Mouse (Mus musculus) forebrain, embryonic 16.5 days (tissue): Measurements from ENCODE around the gene Ckap4. TPM values are rescaled to one million over a fixed set of nuclear protein-coding genes. Genes with fewer than 3 reads are reported as not detected.

Experiments
- ATAC-seq: fragments of 200-750 bp; cut with Nextera tagmentation; 2 replicates; pipeline ENCODE4 v1.8.0; 2017; ENCODE audit warnings: mild to moderate bottlenecking, moderate library complexity
- H3K27ac ChIP-seq: fragments of 300-500 bp; sonication (generic); 2 replicates; pipeline ENCODE4 v1.5.1; 2014; ENCODE audit warnings: low read length, control low read depth
- H3K27me3 ChIP-seq: fragments of 300-500 bp; sonication (generic); replicated peaks from 2 replicates; pipeline ENCODE4 v1.6.1; 2014; ENCODE audit warnings: low read length; ENCODE audit not compliant: control insufficient read depth, insufficient read depth
- H3K36me3 ChIP-seq: fragments of 300-500 bp; sonication (generic); 2 replicates; pipeline ENCODE4 v1.6.1; 2014; ENCODE audit not compliant: control insufficient read depth, insufficient read depth
- H3K4me1 ChIP-seq: fragments of 300-500 bp; sonication (generic); replicated peaks from 2 replicates; pipeline ENCODE4 v1.6.1; 2014; ENCODE audit warnings: low read length; ENCODE audit not compliant: control insufficient read depth, insufficient read depth
- H3K4me2 ChIP-seq: fragments of 300-500 bp; sonication (generic); 2 replicates; pipeline ENCODE4 v1.6.1; 2014; ENCODE audit warnings: mild to moderate bottlenecking, low read length, control low read depth
- H3K4me3 ChIP-seq: fragments of 300-500 bp; sonication (generic); replicated peaks from 2 replicates; pipeline ENCODE4 v1.5.1; 2014; ENCODE audit warnings: mild to moderate bottlenecking, low read length, control low read depth
- H3K9ac ChIP-seq: fragments of 300-500 bp; sonication (generic); replicated peaks from 2 replicates; pipeline ENCODE4 v1.6.1; 2014; ENCODE audit warnings: low read depth, low read length, control low read depth
- H3K9me3 ChIP-seq: fragments of 300-500 bp; sonication (generic); 2 replicates; pipeline ENCODE4 v1.6.1; 2016; ENCODE audit warnings: low read length; ENCODE audit not compliant: control insufficient read depth
- WGBS: fragments of 180-500 bp; shearing (Covaris S2); extraction: QIAGEN DNeasy Blood & Tissue Kit; methylation state at CpG from one replicate; pipeline ENCODE4 v1.1.7; 2014; 5-methylcytosine and 5-hydroxymethylcytosine counted together
- polyA plus RNA-seq: library from polyadenylated mRNA; unstranded; fragments of >200 nt; fragmentation: Nextera tagmentation; extraction: Ambion mirVana; gene quantifications from 2 replicates; pipeline ENCODE4 v1.2.1, GENCODE M21; 2015

Ckap4 gene
- polyA plus RNA-seq, 1 experiment from 2014 or later, result 37.5 TPM

DNA sequence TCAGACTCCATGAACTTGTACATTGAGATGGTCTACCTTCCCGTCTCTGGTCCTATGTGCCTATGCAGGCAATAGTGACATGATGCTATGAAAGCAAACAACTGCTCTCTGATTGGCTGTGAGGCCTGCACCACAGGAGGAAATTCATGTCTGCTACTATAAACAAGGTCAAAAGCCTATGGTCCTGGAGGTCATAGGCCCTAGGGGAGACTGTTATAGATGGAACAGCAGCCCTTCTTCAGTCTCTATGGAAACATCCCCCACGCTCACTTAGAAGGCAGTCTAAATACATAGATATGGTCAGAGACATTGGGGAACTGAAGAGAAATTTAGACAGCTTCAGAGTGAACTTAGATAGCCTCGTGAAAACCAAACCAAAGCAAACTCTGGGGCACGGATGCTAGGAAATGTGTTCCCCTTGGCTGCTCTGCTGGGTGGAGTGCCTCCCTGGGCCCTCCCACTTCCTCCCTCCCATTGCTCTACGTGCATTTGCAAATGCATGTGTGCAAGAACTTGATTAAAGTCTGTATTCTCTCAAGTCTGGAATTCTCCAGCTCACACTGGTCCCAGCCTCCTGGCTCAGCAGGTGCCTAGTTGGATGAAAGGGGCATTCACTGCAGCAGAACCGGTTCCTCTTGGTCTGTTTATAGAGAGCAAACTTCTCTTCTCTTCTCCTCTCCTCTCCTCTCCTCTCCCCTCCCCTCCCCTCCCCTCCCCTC, 20.6 kb upstream of the Ckap4 start:
- Histone ChIP-seq H3K9me3 (peaks cover 8% of the 10 kb centered on the region), H3K4me2 (no peak overlapping the region), H3K27ac (no peak overlapping the region), H3K4me3 (no peak overlapping the region), H3K9ac (no peak overlapping the region), H3K4me1 (no peaks in the 10 kb centered on the region), H3K27me3 (no peaks in the 10 kb centered on the region), H3K36me3 (no peaks in the 10 kb centered on the region)
- WGBS, result 35% methylated on average over 6 of the region's 6 CpGs
- ATAC-seq, result no peak

DNA sequence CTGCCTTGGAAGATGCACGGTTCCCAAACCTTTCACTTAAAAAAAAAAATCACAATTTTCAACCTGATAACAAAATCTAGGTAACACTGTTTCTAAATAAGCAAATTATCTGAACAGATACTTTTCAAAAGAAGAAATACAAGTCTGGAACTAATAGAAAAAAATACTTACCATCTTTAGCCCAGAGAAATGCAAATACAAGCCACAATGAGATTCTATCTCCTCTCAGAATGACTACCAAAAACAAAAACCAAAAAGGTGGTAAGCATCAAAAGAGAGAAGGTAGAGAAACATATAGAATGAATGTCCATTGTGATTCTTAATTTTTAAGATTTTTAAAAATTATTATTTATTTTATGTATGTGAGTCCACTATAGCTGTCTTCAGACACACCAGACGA, 18.6 kb upstream of the Ckap4 start:
- no peak for ATAC-seq
- no peaks in the 10 kb centered on the region for H3K4me1 ChIP-seq
- WGBS, result 93% methylated on average over 2 of the region's 2 CpGs
- H3K9me3 ChIP-seq, result no peaks in the 10 kb centered on the region
- H3K27me3 ChIP-seq, result no peaks in the 10 kb centered on the region
- H3K9ac ChIP-seq, result no peak overlapping the region
- H3K36me3 ChIP-seq, result no peaks in the 10 kb centered on the region
- H3K4me2 ChIP-seq, result no peak overlapping the region
- no peak overlapping the region for H3K4me3 ChIP-seq
- no peak overlapping the region for H3K27ac ChIP-seq

DNA sequence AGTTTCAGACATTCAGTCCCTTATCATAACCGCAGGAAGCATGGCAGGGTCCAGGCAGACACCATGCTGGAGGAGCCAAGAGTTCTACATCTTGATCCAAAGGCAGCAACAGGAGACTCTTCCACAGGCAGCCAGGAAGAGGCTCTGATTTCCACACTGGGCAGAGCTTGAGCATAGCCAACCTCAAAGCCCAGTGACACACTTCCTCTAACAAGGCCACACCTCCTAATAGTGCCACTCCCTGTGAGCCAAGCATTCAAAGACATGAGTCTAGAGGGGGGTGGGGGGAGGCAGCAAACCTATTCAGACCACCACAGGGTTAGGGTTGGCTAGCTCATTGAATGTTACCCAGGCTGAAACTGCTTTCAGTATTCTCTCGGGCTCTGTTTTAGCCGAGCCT, 18.0 kb upstream of the Ckap4 start:
- no peaks in the 10 kb centered on the region for H3K36me3 ChIP-seq
- no peaks in the 10 kb centered on the region for H3K4me1 ChIP-seq
- H3K27me3 ChIP-seq, result no peaks in the 10 kb centered on the region
- H3K4me3 ChIP-seq, result no peak overlapping the region
- no peak overlapping the region for H3K4me2 ChIP-seq
- no peak for ATAC-seq
- no peak overlapping the region for H3K27ac ChIP-seq
- no peak overlapping the region for H3K9ac ChIP-seq
- no peaks in the 10 kb centered on the region for H3K9me3 ChIP-seq
- WGBS, result 90% methylated on average over 3 of the region's 3 CpGs

DNA sequence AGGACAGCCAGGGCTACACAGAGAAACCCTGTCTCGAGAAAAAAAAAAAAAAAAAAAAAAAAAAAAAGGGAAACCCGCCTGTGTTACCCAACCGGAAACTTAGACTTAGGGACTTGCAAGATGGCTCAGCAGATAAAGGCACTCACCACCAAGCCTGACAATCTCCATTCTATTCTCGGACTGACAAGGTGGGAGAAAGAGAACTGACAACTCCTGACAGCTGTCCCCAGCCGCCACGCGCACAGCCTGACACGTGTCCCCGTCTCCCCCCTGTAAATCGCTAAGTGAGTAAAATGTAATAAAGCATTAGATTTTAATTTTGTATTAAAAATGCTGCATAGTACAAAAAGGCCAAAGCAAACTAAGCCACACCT, 16.0 kb upstream of the Ckap4 start:
- Histone ChIP-seq H3K27me3 (no peaks in the 10 kb centered on the region), H3K9me3 (no peaks in the 10 kb centered on the region), H3K27ac (no peak overlapping the region), H3K9ac (no peak overlapping the region), H3K4me3 (no peak overlapping the region), H3K4me2 (no peak overlapping the region), H3K4me1 (no peaks in the 10 kb centered on the region), H3K36me3 (no peaks in the 10 kb centered on the region)
- WGBS, result 84% methylated on average over 10 of the region's 10 CpGs
- no peak for ATAC-seq

GRCm38 (mm10) chr10:84549146-84549919, 15.5 kb upstream of the Ckap4 start:
- no peak for ATAC-seq
- H3K9ac ChIP-seq, result no peak overlapping the region
- H3K4me1 ChIP-seq, result no peaks in the 10 kb centered on the region
- WGBS, result 78% methylated on average over 17 of the region's 17 CpGs
- no peak overlapping the region for H3K4me3 ChIP-seq
- H3K9me3 ChIP-seq, result no peaks in the 10 kb centered on the region
- no peaks in the 10 kb centered on the region for H3K27me3 ChIP-seq
- no peaks in the 10 kb centered on the region for H3K36me3 ChIP-seq
- no peak overlapping the region for H3K4me2 ChIP-seq
- H3K27ac ChIP-seq, result no peak overlapping the region

- no peak for ATAC-seq
- Histone ChIP-seq H3K4me2 (no peak overlapping the region), H3K9ac (no peak overlapping the region), H3K36me3 (no peaks in the 10 kb centered on the region), H3K27me3 (no peaks in the 10 kb centered on the region), H3K27ac (no peak overlapping the region), H3K4me3 (no peak overlapping the region), H3K4me1 (no peaks in the 10 kb centered on the region), H3K9me3 (no peaks in the 10 kb centered on the region)
- WGBS, result 76% methylated on average over 7 of the region's 7 CpGs
Measured at GRCm38 (mm10) chr10:84544841-84545610, 11.2 kb upstream of the Ckap4 start.

DNA sequence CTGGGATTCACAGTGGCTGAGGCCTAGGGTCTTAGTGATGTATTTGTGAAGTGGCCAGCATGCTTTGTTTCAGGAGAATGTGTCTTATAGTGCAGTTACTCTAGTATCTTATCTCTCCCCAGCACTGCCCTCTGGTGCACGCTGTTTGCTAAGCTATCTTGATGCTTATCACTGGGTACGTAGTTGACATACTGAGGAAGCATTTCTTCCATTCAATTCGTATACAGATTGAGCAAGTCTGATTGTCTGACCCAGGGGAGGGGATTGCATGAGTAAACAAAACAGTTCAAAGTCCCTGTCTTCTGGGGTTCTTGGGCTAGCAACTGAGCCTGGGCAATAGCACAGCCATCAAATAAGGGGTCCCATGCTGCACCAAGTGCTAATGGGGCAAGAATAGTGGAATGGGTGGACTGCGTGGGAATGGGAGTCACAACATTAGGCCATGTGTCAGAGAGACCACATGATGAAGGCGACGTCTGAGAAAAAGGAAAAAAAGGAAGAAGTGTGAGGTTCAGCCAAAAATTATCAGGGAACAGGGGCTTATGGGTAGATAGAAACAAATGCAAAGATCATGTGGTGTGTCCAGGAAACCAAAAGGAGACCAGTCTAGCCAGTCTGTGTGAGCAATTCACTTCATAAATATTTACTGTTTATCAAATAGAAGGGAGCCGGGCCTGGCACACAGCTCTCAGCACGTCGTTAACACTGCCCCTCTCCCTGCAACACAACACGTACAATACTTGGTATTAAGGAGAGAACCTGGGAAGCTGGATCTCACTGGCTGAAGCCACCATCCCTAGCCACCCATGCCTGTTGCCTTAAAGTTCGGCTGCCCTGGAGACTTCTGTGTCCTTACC, 9.2 kb upstream of the Ckap4 start:
- Histone ChIP-seq H3K9ac (no peak overlapping the region), H3K4me2 (no peak overlapping the region), H3K27me3 (no peaks in the 10 kb centered on the region), H3K27ac (no peak overlapping the region), H3K4me3 (no peak overlapping the region), H3K9me3 (no peaks in the 10 kb centered on the region), H3K36me3 (no peaks in the 10 kb centered on the region), H3K4me1 (no peaks in the 10 kb centered on the region)
- ATAC-seq, result no peak
- 63% methylated on average over 11 of the region's 11 CpGs for WGBS

GRCm38 (mm10) chr10:84539651-84540050, 5.8 kb upstream of the Ckap4 start:
- H3K9ac ChIP-seq, result no peak overlapping the region
- ATAC-seq, result no peak
- H3K4me2 ChIP-seq, result no peak overlapping the region
- no peaks in the 10 kb centered on the region for H3K27me3 ChIP-seq
- no peaks in the 10 kb centered on the region for H3K4me1 ChIP-seq
- 92% methylated on average over 6 of the region's 6 CpGs for WGBS
- no peaks in the 10 kb centered on the region for H3K36me3 ChIP-seq
- H3K27ac ChIP-seq, result no peak overlapping the region
- H3K4me3 ChIP-seq, result no peak overlapping the region
- H3K9me3 ChIP-seq, result no peaks in the 10 kb centered on the region

GRCm38 (mm10) chr10:84535859-84536258, 2.0 kb upstream of the Ckap4 start:
- Histone ChIP-seq H3K27me3 (no peaks in the 10 kb centered on the region), H3K36me3 (no peaks in the 10 kb centered on the region), H3K9me3 (no peaks in the 10 kb centered on the region), H3K9ac (no peak overlapping the region), H3K27ac (no peak overlapping the region), H3K4me1 (peaks cover 25% of the 10 kb centered on the region), H3K4me3 (no peak overlapping the region), H3K4me2 (no peak overlapping the region)
- no peak for ATAC-seq
- 45% methylated on average over 4 of the region's 4 CpGs for WGBS
